Mouse (Mus musculus): ENCODE data around the gene Rps28. TPM values are rescaled to one million over a fixed set of nuclear protein-coding genes. Genes with fewer than 3 reads are reported as not detected.

The Rps28 gene
- total RNA-seq, 2 experiments from 2014 or later: 1,918 to 2,060 TPM

DNA sequence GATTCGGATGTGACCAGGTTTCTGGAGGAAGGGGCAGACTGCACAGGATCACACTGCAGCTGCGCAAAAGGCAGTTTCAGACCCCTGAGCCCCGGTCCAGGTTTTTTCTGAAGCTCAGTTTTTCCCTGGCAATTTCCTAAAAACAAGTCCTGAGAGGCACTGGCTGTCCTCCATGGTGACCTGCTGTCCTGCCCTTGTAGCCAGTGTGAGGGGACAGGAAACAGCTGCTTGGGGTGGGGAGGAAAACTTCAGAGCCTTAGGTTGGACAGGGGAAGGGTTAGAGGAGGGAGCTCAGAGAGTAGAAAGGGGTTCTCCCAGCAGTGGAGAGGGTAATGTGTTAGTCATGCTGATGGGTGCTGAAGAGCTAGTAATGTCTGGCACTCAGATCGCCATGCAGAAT, 11.4 kb downstream of the Rps28 start:
- no peak for DNase-seq (ENCODE audit: low spot score in 2 of 2)

DNA sequence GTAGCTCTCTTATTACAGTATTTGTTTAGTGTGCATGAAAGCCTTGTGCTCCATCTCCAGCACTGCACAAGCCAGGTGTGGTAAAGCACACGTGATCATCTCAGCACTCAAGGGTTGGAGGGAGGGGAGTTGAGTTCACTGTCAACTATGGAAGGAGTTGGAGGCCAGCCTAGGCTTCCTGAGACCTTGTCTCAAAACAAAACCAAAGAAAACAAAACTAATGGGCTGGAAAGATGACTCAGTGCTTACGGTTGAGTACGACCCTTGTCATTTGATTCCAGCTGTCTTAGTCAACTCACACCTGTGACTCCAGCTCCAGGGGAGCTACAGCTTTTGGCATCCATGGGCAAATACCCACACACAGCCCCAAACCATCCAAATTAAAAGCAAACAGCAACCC, 11.9 kb downstream of the Rps28 start:
- no peak for DNase-seq (ENCODE audit: low spot score in 2 of 2)

DNA sequence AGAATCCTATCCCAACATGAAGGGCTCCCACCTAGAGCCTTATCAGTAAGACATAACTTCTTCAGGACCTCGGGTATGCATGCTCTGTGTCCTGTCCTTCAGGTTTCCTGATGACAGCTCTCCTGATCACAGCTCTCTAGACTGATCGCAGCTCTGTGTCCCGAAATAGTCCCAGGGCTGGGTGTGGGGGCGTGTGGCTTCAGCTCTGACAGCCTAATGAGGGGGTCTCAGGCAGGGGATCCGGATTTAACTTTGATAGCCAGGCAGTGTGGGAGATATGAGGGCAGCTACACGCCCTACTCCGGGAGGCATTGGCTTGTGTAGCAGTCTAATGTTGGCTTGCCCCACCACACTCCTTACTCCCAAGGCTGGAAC, 13.2 kb downstream of the Rps28 start:
- no peak for DNase-seq (ENCODE audit: low spot score in 2 of 2)

DNA sequence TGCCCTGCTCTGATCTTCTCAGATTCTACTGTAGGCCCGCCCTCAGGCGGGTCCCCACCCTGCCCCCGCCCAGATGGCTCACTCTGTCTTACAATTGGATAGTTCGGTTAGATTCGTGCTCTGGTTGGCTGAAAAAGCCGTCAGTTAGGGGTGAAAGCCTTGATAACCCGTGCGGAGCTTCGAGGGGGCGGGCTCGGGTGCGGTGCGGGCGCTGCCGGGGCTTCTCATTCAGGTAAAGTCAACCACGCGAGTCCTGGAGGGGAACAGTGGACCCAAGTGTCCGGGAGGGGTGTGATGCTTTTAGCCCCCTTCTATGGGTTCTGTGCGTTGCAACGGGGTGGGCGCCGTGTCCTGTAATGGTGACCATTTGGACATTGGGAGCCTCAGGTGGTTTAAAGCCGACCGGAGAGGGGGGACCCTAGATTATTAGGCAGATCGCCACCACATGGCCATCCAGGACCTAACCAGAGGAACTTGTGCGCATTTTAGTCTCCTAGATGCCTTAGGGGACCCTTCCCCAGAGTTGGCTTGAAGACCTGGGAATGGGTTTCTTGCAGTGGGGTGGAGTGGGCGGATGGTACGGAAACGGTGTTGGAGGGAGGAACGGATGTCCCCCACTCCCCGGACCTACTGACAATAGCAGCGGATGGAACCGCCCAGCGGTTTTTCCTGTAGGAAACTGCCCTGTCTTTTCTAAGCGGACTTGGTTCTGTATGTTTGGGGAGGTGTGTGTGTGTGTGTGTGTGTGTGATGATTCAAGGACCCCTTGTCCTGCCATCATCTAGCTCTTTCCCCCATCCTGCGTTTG, 13.8 kb downstream of the Rps28 start, which contains the start of gene Kank3:
Gene Kank3, plus strand, starts transcription at position 186 of the 808 bp plus-strand sequence.
- peak; percentile 80 to 89 for DNase-seq (ENCODE audit: low spot score in 2 of 2)

DNA sequence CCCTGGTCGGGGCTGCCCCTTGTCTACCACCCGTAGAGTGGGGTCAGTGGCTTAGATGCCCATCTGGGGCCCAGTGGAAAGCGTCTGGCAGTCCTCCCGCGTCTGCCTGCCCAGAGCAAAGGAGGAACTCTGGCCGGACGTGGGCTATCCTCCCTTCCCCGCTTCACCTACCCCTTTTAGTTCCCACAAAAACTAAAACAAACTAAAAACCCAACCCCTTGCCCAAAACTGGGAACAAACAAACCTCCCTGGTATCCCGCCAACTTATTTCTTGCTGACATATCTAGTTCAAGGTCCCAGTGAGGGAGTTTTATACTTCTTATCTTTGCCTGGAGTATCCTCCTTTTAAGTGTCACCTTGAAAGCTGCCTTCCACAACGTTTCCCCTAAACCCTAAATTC, 16.2 kb downstream of the Rps28 start:
- no peak for DNase-seq (ENCODE audit: low spot score in 2 of 2)

DNA sequence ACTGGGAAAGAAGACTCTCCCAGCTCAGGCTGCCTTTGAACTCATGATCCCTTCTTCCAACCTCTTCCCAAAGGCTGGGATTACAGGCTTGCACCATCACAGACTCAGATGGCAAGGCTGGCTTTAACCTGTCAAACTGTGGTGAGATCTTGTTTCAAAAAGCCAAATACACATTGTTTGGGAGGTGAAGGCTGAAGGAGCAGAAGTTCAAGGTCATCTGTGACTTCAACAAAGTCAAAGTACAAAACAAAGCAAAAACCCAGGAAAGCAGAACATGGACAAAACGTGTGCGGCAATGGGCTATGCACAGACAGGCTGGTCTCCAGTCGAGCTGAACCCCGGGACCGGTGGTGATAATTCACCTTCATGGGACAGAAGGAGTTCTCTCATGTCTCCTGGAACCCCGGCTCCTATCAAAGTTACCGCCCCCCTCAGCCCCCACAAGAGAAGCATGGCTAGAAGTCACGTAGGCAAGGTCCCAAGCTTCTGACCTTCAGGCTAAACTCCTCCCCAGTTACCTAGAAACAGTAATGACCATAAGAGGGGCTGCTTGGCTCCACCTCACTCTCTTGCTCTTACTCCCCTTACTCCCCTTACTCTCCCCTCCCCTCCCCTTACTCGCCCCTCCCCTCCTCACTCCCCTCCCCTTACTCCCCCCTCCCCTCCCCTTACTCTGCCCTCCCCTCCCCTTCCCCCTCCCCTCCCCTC, 17.0 kb downstream of the Rps28 start:
- DNase-seq (ENCODE audit: low spot score in 2 of 2): no peak

DNA sequence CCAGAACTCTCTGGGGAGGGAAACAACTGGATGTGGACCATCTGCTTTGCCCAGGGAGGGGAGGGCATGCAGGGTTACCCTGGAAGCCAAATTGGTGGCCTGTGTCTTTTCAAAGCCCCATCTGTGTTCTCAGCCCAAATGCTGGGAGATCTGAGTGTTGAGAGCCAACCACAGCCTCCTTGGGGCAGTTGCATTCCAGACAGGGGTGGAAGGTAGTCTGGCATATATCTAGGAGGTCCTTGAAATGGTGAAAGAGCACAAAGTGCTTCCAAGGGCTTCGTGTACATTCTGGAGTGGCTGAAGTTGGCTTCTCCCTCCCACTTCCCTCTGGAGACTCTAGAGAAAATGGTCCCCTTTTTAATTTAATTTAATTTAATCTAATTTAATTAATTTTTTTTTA, 19.6 kb downstream of the Rps28 start:
- no peak for DNase-seq (ENCODE audit: low spot score in 2 of 2)

DNA sequence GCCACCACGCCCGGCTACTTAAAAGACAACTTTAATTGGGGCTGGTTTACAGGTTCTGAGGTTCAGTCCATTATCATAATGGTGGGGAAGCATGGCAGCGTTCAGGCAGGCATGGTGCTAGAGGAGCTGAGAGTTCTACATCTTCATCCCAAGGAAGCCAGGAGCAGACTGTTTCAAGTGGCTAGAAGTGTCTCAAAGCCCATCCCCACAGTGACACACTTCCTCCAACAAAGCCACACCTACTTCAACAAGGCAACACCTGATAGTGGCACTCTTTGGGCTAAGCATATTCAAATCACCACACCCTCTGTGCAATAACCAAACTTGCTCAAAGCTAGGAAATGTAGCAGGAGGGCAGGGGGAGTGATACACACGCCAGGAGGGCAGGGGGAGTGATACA, 20.2 kb downstream of the Rps28 start:
- no peak for DNase-seq (ENCODE audit: low spot score in 2 of 2)

DNA sequence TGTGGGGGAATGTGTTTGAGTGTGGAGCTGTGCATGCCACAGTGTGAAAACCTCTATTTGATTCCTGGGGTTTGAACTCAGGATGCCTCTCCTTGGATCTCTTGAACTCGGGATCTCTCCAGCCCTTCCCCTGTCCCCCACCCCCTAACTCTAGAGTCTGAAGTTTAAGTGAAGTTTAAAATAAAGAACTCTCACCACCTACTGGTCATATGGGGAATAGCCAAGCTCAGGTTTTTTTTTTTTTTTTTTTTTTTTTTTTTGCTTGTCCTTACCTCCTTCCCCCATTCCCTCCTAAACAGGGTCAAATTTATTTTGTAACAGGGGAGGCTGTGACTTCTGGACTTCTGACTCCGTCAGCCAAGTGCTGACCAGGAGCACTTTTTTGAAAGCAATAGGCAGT, 22.1 kb downstream of the Rps28 start:
- DNase-seq (ENCODE audit: low spot score in 2 of 2): no peak

DNA sequence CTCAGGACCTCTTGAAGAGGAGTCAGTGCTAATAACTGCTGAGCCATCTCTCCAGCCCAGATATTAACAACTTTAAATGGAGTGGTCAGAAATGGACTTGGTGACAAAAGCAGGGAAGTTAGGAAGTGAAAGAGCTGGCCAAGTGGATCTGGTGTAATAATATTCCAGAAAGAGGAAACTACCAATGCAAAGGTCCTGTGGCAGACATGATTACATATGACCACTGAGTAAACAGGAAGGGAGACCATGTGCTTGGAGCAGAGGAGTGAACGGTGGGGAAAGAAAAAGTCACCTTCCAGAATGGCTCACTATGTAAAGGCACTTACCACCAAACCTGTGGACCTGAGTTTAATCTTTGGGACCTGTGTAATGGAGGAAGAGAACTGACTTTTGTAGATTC, 25.1 kb downstream of the Rps28 start:
- DNase-seq (ENCODE audit: low spot score in 2 of 2): no peak

DNA sequence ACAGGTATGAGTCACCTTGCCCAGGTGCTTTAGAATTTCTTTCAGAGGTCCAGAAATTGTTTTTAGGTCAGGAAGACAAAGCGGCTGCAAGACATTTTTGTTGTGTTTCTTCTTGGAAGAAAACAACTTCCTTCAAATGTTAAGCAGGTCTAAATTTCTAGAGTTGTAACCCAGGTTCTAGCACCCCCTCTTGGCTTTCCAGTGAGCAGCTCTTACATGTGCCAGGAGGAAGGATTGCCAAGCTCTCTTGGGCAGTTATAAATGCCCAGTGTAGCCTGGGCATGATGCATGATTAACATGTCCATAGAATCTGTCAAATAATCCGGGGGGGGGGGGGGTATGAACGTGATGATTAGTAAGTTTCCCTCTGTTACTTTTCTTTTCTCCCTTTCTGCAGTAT, 26.1 kb downstream of the Rps28 start:
- no peak for DNase-seq (ENCODE audit: low spot score in 2 of 2)

DNA sequence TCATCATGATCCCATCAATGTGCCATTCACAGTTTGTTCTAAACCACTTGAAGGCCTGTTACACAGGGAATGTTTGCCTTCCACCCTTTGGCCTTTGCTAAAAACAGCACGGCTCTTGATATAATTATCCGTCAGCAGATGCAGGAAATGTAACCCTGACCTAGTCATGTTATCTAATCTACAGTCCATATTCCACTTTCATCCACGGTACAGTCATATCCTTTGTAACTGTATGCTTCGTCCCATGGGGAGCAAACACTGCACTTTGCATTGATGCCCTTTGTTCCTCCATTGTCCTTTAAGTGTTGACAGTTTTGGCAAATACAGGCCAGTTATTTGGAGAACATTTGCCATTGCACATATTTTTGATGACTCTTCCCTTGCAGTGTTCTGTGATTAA, 35.6 kb downstream of the Rps28 start:
- no peak for DNase-seq (ENCODE audit: low spot score in 2 of 2)

DNA sequence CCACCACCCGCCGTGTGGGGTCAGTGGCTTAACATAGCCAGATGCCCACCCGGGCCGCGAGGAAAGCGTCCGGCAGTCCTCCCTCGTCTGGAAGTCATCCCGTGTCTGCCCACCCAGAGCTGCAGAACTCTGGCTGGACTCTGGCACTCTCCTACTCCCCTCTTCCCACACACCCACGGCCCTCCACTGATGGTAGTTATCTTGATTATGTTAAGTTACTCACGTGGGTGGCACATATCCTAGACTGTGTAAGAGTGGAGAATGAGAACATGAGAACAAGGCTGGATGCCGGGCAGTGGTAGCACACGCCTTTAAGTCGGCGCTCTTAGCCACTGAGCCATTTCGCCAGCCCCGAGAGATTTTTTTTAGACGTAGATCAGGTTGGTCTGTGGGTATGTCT, 38.0 kb downstream of the Rps28 start:
- no peak for DNase-seq (ENCODE audit: low spot score in 2 of 2)

DNA sequence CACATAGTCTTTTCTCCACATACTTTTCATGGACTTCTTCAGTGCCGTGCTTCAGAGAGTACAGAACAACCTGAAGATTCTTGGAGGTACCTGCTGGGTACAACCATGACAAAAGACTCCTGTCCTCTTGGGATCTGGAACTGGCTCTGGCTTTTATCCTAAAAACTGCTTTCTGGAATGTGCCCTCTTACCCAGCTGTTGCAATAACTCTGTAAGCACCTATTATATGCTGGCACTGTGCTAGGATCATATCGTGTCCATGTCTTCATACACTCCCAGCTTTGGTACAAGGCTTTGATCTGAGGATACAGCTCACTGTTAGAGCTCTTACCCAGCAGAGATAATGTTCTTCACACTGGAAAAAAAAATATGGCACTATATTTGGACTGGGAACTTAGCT, 39.4 kb downstream of the Rps28 start:
- DNase-seq (ENCODE audit: low spot score in 2 of 2): no peak

DNA sequence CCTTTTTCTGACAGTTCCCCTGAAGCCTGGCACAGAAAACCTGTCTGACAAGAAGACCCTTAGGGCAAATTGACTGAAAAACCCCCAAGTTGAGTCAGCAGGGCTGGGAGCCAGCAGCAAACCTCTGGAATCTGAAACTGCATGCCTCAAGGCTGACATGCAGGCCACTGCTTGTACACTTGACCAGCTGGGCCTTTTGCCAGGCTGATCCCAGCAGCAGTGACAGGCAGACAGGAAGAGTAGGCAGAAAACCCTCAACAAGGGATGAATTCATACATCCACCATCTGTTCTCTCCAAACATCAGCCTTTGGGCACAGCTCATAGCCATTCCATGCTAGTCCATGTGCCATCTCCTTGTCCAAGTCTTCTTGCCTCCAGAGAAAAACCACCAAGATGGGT, 41.0 kb downstream of the Rps28 start:
- peak; percentile 33 to 68 for DNase-seq (ENCODE audit: low spot score in 2 of 2)

DNA sequence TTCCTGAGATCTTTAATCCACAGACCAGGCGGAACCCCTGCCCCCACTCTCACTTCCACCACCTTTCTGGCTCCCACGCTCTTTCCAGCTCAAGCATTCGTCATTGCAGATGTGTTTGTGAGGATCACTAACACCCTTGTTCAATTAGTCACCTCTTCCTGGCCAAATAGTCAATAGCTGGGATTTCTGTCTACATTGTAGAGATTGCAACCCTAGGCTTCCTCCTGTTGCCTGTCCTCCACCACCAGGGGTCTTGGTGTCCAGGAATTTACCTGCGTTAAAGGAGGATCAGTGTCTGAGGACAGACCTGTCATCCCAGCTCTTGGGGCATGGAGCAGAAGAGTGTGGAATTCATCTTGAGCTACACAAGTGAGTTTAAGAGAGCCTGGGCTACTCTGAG, 42.3 kb downstream of the Rps28 start:
- DNase-seq (ENCODE audit: low spot score in 2 of 2): no peak

DNA sequence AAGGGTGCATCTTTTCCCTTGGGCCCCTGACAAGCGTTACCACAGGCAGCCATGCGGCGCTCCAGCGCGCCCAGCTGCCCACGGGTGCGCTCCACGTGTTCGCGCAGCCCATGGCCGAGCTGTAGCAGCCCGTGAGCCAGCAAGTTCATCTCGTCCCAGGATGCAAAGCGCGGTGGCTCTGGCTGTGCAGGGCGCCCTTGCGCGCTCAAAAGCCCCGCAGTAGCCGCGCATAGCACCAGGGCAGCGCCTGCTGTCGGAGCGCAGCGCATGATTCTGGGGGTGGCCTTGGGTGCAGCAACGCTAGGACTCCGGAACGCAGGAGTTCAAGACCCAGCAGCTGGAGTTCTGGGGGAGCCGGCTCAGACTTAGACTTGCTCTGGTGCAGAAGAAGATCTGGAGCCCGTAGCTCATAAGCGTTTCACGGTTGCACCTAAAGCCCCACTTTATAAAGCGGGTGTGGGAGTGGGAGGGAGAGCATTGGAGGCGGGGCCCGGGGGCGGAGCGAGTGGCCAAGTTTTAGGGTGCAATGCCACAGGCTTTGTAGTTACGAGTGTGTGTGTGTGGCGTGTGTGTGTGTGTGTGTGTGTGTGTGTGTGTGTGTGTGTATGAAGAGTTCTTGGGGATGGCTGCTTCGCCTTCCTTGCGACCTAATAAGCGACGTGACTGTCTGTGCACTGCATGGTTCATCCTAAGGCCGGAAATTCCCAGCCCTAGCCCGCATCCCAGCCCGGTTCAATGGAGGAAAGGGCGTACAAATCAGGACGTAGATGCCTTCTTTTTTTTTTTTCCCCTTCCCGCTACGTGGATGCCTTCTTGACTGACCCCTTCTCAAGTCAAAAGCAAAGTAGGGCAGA, 43.0 kb downstream of the Rps28 start, which contains the start of gene Angptl4:
Gene Angptl4, minus strand, starts transcription at position 707 of the 854 bp plus-strand sequence.
- DNase-seq (ENCODE audit: low spot score in 2 of 2): peak; percentile 57 to 59

DNA sequence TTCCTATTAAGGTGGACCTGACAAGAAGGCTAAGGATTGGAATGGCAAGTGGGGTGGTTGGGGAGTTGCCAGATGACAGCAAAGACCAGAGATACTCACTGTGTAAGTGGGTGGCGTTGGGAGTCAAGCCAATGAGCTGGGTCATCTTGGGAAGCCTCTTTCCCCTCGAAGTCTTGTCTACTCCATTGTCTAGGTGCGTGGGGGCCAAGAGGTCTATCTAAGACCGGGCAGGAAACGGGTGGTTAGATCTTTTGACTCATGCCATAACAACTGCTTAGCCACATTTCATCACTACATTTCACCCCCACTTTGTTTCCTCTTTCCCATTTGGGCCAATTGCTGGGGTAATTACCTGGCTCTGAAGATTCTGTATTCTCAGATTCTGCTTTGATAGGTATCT, 43.9 kb downstream of the Rps28 start:
- peak in 1 of 2 experiments; percentile 9 for DNase-seq (ENCODE audit: low spot score in 2 of 2)

DNA sequence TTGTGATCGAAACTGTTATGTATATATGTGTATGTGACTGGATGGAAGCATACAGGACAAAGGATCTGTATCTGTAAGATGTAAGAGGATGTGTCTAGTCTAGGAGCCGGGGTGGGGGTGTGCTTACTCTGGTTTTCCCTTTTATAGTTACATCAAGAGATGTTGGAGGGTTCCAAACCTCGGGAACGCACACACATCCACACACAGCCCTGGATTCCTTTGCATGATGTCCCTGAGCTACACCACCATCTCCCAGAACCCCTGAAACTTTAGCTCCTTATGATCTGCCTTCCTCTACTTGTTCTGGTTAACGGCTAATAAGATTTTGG, 44.4 kb downstream of the Rps28 start:
- DNase-seq (ENCODE audit: low spot score in 2 of 2): no peak

DNA sequence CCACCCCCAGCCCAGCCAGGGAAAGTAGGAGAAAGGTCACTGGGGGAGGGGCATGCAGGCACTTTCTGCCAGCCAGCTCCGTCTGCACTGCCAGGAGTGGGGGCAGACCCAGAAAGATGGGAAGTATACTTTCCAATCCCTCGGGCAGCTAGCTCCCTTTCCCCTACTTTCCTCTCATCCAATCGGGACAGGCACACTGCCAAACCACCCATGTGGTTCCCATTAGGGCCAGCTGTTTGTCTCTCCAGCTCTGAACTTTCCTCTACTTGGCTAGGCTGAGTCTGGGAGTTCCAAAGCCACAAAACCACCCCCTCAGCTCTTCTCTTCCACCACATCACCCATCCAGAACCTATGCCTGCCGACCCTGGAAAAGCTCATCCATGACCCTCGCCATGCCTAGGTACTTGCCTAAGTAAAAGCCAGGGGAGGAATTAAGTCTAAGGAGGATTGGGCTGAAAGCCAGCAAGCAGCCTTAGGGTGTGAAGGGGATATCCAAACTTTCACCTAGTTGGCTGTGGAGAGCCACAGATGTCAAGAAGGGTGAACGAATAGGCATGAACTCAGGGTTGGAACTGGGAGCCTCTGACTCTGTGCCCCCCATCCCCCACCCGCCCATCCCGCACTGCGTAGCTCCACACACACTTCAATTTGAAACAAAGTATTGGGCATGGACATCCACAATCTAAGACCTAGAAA, 44.9 kb downstream of the Rps28 start:
- peak; percentile 52 to 80 for DNase-seq (ENCODE audit: low spot score in 2 of 2)

DNA sequence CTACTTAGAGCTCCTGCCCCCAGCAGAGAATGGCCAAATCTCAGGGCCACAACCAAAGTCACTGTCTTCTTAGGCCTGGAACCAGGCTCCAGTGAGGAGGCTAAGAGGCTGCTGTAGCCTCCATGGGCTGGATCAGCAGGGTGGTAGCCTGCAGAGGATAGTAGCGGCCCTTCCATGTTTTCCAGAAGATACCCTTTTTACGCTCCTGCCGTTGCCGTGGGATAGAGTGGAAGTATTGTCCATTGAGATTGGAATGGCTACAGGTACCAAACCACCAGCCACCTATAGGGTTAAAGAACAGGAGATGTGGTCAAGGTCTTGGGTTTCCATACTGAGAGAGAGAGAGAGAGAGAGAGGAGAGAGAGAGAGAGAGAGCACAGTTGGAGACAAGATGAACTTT, 49.1 kb downstream of the Rps28 start:
- no peak for DNase-seq (ENCODE audit: low spot score in 2 of 2)
